Mouse (Mus musculus): ENCODE measurements around the gene Cd200.
"Not testable (repeated sequence)": the region's sequence is repeated elsewhere in the genome, so short reads cannot be mapped to it uniquely, and the experiment has no call there.

Cd200 gene

DNA sequence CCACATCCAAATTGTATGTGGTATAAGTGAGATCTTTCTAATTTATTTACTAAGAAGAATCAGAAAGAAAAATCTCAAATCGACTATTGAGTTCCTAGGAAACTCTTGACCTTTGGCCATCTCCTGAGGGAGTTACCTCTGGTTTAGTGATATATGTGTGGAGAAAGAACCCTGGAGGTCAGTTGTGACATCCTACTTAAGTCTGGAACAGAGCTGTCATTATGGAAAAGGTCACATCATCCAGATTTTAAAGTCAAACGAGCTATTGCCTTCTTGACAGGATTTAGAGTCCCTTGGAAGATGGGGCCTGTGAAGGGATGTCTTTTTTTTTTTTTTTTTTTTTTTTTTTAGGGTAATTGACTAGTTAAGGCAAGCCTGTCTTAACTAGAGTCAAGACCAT lies 32.0 kb downstream of the Cd200 start:
- no peak for DNase-seq

DNA sequence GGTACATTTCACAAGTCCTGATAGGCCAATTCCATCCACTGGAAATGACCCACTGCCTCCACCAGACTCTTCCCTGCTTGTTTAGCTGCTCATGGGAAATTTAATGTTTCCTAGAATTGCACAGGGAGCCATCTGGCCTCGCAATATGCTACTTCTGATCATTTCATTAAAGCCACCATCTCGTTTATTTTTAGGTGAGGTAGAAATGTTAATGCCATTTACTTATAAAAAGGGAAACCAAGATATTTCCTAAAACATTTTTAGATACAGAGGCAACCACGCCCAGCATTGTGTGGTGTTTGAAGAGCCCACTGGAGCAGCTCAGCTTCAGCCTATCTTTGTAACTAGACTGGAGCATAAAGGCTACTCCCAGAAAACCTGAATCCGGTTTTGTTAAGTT lies 32.6 kb downstream of the Cd200 start:
- no peak for DNase-seq

DNA sequence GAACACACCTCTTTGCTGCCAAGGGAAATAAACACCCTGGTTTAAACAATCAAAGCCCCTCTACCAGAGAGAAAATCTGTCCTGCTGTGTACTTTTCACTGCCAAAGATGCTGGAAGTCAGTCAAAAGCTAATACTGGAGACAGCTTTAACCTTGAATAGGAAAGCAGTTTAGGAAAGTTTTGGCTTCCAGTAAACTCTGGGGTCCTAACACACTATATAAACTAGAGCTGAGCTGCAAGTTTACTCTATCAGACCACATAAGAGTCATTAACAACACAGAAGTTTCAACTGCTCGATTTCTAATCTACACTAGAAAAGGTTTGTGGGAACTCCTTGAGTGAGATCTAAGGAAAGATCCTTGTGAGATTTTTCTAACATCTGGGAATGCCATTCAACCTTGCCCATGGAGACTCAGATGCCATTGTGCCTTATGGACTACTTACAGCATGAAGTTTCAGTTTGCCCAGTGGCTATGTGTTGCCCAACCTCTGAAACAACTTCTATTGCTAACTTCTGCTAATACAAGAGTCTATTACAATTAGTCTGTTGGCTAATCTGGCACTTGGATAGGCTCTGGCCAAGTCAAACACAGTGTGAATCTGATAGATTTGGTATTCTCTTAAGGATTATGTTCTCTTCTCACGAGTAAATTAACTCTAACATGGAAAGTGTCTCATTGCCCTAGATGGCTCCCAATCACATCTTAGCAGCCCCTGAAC lies 33.2 kb downstream of the Cd200 start:
- DNase-seq, result no peak

DNA sequence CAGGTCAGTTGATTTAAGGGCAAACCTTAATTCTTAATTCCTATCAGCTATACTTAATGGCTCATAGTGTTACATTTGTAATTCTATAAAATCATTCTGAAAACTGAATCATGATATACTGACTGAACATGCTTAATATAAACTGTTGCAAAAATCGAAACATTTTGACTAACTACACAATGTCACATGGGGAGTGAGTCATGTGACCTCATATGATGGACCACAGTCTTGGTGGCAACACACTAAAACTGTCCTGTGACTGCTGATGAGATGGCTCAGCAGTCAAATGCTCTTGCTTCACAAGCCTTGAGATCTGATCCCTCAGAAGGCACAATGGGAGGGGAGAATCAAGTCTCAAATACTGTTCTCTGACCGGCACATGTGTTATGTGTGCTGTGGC lies 34.8 kb downstream of the Cd200 start:
- no peak for DNase-seq

DNA sequence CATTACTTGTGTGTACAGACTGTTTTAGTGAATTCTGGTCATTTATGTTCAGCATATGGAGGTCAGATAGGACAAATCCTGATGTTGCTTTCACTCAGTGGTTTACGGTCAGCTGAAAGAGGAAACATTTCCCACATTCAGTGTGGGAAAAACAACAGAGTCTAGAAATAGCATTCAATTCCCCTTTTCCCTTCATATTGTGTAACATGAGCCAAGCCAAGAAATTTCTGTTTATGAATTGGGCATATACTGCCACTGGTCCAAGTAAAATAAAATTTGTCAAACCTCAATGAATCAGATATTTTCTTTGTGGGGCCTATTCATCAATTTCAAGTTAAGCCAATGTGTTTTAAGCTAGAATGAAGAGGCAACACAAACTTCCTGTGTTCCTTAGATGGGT lies 37.8 kb downstream of the Cd200 start:
- DNase-seq, result no peak

DNA sequence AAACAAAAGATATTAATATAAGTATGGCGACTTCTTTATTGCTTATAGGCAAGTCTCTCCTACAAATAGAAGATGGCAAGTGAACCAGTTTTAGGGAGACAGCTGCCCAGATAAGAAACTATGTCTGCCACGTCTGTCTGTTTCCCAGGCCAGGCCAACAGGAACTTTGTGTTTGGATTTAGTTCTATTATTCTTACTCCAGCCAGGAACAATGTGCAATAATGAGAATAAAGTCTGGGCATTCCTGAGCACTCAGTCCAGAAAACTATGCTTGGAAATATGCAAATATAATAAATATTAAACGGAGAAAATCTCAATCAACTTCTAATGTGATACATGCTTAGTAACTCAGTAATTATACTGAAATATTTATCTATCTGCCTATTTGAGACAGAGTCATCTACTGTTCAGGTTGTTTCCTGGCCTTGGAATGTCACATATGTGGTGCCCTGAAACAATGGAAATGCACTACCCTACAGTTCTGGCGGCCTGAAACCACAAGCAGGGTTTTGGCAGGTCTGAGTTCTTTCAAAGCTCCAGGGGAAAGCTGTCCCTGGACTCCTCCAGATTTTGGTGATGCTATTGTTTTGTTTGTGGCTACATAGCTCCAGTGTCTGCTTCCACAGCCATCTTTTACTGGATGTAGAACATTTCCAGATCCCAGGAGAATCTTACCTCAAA lies 39.4 kb downstream of the Cd200 start:
- DNase-seq, result no peak

DNA sequence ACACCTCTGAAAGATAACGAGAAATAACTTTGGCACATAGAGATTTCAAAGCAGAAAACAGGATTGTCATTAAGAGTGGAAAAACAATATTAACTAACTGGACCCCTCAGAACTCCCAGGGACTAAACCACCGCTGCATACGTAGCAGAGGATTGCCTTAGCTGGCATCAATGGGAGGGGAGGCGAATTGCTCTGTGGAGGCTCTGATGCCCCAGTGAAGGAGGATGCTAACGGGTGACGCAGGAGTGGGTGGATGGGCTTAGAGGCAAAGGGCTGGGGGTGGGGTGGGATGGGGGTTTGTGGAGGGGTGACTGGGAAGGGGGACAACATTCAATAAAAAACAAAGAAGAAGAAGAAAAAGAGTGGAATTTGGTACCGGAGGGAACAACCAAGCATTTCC lies 42.7 kb downstream of the Cd200 start:
- DNase-seq, result no peak

DNA sequence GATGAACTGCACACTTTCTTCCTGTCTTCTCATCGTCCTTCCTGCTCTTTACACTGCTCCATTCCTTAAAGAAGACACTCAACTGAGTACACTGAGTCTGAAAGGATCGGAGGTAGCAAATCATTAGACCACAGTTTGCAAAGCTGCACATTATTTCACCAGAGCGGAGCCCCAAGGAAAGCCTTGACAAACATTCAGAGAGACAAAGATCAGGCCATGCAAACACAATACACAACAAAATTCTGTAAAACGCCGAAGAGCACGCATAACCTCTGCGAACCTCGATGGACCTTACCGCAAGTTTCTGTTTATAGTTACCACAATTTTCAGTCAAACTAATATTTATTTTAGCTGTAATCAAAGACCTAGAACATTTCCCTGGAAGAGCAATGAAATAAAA lies 43.5 kb downstream of the Cd200 start:
- no peak for DNase-seq

DNA sequence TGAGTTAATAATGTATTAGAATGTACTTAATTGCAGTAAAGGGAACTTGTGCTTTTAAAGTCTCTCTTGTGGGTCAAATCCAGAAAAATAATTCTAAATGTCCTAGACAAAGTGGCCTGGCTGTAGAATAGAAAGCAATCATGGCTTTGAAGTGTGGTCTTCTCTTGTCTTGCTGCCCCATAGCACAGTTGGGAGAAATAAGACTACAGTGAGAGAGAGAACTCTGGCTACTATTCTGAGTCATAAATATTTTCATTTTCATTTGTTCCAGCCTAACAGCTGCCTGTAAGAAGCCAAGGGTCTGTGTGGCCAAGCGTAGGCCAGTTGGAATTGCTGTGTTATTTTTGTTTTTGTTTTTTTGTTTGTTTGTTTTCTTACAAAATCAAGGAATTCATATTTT lies 44.2 kb downstream of the Cd200 start:
- DNase-seq, result no peak

DNA sequence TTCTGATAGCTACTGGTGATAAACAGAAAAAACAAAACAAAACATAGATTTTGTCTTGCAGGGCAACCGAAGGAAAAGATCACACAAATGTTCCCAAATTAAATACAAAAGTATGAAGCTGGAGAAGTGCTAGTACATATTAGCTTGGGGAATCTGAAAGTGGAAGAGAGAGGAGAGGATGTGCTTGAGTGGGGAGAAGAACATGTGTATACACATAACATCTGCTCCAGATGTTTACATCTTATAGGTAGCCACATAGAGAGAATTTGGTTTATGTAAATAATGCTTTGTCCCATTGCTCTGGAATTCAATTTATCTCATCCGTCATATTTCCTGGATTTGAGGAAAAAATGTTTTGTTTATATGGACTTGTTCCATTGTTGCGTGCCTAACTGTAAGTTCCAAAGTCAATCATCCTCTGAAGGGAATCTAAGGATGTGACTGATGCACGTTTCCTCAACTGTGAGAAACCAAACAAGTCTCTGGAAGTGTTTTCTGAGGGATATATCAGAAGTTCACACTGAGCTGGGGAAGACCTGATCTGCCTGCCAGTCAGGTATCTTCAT lies 45.3 kb downstream of the Cd200 start:
- no peak for DNase-seq

DNA sequence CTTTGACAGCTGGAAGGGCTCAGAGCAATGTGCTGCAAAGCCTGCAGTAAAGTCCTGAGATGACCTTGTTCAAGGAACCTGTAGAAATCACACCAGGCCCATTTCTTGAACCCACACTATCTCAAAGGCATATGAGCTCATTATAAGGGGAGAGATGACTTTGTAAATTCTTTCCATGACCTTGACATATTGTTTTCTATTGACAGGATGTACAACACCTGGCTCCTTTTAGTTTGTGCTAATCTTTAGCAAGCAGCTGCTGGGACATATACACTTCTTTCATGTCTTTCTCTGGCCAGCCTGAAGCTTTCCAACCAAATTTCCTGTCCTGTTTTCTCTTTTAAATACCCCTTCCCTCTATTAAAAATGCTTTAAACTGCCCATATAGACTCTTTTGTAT lies 47.4 kb downstream of the Cd200 start:
- DNase-seq, result no peak

DNA sequence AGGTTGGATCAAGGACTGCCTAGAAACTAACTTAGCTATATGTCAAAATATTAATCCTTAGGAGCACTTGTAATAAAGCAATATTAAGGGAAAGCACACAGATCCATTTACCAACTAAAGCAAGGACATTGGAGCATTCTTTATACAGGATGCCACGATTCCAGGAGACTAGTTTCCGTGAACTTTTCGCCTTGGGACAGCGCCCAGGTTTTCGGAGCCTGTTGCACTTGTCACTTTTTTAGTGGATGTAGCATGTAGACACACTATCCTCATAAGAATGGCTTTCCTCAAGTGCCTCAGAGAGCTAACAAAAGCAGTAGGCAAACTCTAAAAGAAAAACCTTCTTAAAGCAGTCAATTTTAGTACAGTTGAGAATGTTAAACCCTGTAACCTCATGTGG lies 50.4 kb downstream of the Cd200 start:
- not testable (repeated sequence) for DNase-seq

DNA sequence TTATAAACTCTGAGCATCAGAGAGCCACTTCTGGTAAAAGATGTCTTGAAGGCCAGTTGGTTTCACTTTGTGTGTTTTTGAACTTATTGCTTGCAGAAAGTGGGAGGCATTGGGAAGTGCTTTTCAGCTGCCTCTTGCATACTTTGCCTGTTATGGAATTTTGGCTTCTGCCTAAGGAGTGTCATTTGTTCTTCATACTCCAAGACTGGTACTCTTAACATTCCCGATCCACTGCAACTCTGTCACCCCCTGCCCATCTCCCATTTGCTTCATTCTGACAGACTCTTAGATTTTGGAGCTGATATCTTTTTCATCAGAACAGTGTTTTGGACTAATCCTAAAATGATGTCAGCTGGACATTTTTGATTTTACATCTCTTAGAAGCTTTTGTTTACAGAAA lies 51.7 kb downstream of the Cd200 start:
- no peak for DNase-seq

DNA sequence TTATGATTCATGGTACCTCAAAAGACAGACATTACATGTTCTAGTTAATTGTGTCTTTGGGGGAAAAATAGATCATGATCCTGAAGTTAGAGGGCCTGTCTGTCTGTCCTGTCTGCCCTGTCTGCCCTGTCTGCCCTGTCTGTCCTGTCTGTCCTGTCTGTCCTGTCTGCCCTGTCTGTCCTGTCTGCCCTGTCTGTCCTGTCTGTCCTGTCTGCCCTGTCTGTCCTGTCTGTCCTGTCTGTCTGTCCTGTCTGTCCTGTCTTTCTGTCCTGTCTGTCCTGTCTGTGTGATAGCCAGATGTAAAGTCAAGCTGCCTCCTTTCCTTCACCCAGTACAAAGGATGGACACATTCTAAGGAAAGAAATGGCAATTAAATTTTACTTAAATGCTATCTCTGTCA lies 56.0 kb downstream of the Cd200 start:
- no peak for DNase-seq

DNA sequence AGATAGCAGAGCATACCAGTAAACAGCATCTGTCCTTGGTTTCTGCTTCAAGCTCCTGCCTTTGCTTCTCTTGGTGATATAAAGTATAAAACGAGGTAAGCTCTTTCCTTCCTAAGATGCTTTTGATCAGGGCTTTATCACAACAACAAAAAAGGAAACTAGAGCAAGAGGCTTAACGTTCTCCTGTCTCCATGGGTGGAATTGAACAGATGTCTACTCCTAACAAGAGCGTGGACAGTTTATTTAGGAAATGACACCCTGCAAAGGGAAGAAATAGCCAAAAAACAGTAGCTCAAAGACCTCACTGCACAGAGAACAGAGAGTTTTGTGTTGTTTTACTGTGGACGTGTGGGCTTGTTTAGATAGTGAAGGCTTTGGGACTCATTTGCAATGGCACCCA lies 58.1 kb downstream of the Cd200 start:
- no peak for DNase-seq

DNA sequence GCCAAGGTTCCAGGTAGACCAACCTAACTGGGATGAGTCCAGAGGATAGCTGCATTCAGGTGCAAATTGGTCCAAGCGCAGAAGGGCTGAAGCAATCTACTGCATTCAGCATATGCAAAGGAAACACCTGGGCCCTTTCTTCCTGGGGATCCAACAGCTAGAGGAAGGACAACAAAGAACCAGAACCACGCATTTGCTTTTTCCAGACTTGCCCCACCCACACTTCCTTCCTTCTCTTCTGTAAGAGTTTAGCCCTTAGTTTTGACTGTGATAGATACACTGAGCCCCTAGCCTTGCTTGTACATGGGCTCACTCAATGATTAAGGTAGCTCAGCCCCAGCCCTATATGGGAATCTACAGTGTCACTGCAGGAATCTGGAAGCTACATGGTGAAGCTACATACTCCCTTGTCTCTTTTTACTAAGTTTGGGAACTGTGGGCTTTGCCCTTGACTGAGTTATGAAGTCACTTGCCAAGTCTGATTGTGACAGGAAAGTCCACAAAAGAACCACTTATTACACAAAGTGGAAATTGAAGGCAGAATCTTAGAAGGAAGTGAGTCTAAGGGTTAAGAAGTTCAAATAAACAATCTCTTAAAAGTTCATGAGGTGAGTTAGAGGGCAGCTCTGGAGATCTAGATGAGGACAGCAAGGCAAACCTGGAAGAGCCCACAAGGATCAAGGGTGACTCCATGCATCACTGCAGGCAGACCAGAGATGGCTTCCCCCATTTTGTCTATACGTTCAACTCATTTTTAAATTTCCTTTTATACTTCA lies 59.1 kb downstream of the Cd200 start:
- DNase-seq, result peak; percentile 72

DNA sequence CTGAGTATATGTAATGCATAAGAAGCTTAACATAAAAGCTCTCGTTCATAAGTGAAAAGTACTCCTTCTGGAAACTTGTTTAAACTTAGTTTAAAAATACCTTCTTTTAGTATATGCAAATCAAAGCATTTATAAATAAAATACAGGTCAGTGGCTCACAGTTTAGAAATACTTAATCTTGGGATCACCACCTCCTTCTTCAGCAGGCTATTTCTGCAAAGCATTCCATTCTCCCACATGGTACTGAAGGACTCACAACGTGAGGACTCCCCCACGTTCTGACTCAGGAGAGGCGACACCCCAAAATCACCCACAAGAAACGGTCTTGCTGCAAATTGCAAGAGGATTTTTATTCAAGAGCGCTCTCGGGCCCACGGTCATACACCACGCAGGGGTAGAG lies 60.6 kb downstream of the Cd200 start:
- not testable (repeated sequence) for DNase-seq

DNA sequence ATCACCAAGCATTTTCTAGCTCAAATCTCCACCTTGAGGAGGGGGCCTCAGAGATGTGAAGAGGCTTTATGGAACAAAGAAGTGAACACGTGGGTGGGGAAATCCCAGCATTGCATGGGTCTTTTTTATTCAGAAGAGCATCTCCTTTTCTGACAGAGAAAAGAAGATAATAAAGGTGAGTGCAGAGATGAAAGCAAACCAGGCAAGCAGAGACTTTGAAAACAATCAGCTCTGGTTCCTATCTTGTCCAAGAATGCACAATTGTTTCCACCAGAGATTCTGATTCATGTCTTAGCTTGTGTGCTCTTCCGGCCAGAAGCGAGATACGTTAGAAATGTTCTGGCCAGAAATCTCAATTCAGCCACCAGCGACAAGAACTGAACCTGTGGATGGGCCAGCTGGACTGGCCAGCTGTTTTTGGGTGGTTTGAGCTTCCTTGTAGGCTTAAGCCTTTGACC lies 61.9 kb downstream of the Cd200 start:
- DNase-seq, result no peak

DNA sequence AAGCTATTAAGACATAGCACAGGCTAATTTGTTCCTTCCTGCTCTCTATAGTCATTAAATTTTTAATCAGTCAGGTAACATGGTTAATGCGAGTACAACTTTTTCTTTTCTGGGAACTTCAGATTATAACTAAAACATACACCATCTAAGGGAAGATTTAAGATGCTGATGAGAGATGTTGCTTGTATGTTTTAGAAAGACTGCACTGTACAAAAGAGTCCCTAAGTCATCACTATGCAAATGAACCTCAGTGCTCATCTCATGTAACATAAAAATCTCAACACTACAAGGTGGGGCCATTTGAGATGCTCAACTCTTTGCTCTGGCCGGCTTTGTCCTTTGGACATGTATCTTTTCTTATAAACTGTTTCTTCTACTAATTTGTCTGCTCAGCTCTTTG lies 62.5 kb downstream of the Cd200 start:
- DNase-seq, result no peak

DNA sequence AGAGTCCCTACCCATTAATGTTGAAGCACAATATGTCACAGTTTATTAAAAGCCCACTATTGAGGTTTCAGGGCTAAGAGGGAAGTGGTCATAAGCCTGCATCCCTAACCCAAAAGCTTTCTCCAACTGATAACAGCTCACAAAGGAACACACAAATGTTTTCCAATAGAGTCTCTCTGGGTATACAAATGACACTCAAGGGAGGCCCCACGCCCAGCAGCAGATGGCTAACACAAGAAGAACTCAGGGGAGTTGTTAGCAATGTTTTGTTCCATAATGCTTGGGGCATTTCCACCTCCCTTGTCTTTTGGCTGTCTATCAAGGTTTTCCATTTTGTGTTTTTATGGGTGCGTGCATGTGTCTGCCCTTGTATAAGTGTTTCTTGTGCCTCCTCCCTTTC lies 64.0 kb downstream of the Cd200 start:
- DNase-seq, result no peak

DNA sequence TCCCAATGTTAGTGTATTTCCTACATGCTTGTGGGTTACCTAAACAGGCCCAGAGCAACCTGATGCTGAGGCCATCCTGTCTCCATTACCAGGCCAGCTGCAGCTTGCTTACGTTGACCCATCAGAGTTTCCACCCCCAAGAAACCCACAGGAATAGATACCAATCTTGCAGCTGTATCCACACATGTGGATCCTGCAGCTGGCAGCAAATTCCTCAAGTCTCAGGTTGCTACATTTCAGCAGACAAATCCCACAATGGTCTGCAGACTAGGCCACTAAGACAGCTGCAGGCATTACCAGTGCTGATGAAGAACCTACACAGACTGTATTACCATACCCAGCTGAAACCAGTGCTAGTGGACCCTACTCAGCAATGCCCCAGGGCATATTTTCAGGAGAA lies 72.4 kb downstream of the Cd200 start:
- DNase-seq, result no peak

DNA sequence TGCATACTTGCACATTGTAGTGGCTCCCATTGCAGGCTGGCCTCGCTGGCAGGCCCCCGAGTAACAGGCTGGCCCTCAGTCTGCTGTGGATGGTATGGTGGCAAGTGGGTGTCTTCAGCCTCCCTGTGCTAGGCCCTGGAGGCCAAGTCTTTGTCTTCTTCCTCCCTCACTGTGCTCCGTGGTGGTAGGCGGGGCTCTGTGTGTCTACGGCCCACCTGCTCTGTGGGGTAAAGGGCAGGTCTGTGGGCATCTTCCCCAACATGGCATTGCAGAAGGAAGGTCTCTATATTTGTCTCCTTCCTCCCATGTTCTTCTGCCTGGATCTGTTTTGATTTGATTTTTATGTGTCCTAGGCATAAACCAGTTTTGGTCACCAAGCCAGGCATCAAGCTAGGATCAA lies 74.0 kb downstream of the Cd200 start:
- DNase-seq, result no peak

DNA sequence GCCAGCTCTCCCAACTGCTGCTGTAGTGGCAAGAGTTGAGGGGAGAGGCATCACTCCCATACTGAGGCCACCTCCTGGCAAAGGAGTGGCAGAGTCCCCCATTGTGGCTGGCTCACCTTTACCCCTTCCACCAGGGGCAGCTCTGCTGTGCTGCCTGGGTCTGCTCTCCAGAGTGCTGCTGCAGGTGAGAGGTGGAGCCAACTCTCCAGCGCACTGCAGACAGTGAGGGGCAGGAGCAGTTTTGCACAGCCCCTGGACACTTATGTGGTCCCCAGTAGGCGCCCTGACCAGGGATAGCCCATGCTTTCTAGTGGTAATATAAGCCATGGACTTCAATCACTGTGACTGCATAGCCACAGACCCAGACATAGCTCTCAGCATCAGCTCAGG lies 74.5 kb downstream of the Cd200 start:
- DNase-seq, result no peak

Data from kidney, adult 9 months (tissue).